Mouse (Mus musculus): ENCODE measurements around the gene Clptm1l.

Clptm1l gene

GRCm38 (mm10) chr13:73603522-73604155 lies at the start of gene Clptm1l:
Gene Clptm1l (plus strand): TSS chr13:73604006.
- peak; percentile 97 for DNase-seq

- DNase-seq = no peak
Measured at GRCm38 (mm10) chr13:73564201-73564600, 39.6 kb upstream of the Clptm1l start.

GRCm38 (mm10) chr13:73575051-73575450 lies 28.8 kb upstream of the Clptm1l start:
- no peak for DNase-seq

- no peak for DNase-seq
Measured at GRCm38 (mm10) chr13:73577277-73577676, 26.5 kb upstream of the Clptm1l start.

GRCm38 (mm10) chr13:73591488-73591887 lies 12.3 kb upstream of the Clptm1l start:
- DNase-seq = no peak

DNA sequence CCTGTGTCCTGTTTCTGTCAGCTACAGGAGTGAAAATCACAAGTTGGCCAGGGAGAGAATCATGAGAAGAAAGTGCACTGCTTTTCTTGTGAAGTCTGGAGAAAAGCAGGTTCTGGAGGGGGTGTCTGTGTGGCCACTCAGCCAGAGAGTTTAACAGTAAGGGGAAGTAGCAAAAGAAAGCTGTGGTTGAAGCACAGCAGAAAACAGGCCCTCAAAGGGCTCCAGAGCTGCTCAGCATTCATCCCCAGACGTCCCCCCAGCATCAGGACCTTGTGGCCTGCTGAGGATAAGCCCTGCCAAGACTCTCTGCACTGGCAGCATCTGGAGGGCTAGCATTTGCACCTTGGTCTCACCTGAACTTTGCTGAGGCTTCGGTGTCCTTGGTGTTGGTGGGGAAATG lies 11.3 kb upstream of the Clptm1l start:
- DNase-seq = no peak

GRCm38 (mm10) chr13:73596276-73596675 lies 7.5 kb upstream of the Clptm1l start:
- DNase-seq = no peak

- DNase-seq = no peak
Measured at GRCm38 (mm10) chr13:73600217-73600616, 3.6 kb upstream of the Clptm1l start.

- peak; percentile 20 for DNase-seq
Measured at GRCm38 (mm10) chr13:73603046-73603445, 760 bp upstream of the Clptm1l start.

- DNase-seq = no peak
Measured at GRCm38 (mm10) chr13:73604156-73604957, 551 bp downstream of the Clptm1l start.

GRCm38 (mm10) chr13:73618406-73618805 lies 14.6 kb downstream of the Clptm1l start:
- no peak for DNase-seq

- DNase-seq = no peak
Measured at GRCm38 (mm10) chr13:73620637-73621036, 16.8 kb downstream of the Clptm1l start.

DNA sequence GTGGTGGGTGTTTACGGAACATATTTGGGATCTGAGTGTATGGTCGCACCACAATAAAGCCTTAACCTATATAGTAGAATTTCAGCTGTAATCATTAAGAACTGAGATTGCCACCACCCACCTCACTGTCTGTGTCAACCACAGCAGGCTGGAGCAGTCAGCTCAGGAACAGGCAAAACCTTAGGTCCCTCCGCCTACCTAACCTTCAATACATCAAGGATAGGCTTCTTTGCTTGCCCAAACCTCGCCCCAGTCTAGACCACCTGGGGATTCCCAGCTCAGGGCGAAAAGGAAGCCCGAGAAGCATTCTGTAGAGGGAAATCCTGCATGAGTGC lies 22.6 kb downstream of the Clptm1l start:
- no peak for DNase-seq

- peak; percentile 24 for DNase-seq
Measured at GRCm38 (mm10) chr13:73626745-73627549, 23.1 kb downstream of the Clptm1l start, which contains the start of gene Tert. Gene Tert (plus strand): TSS chr13:73626911.

DNA sequence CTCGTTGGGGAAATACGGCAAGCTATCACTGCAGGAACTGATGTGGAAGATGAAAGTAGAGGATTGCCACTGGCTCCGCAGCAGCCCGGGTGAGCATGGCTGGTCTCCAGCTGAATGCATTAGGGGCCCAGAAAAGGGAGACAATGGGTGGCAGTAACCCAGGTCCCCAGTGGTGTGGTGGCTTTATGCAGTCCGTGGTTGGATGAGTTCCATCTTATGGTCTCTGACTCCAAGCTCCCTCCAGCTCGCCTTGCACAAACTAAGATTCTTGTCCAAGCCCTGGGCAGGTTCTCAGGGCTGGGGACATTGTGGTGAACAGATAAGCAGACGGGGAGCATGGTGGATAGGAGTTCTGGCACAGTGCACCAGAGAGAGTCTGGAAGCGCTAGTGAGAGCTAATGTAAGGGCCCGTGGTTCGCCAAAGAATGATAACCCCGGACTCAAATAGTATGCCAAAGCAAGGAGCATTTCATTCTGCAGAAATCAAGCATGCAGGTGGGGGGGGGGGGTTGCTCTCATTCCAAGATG lies 24.8 kb downstream of the Clptm1l start:
- DNase-seq = no peak

- DNase-seq = no peak
Measured at GRCm38 (mm10) chr13:73631837-73632236, 28.0 kb downstream of the Clptm1l start.

- DNase-seq = no peak
Measured at GRCm38 (mm10) chr13:73637826-73638225, 34.0 kb downstream of the Clptm1l start.

GRCm38 (mm10) chr13:73641296-73641695 lies 37.5 kb downstream of the Clptm1l start:
- DNase-seq = no peak

DNA sequence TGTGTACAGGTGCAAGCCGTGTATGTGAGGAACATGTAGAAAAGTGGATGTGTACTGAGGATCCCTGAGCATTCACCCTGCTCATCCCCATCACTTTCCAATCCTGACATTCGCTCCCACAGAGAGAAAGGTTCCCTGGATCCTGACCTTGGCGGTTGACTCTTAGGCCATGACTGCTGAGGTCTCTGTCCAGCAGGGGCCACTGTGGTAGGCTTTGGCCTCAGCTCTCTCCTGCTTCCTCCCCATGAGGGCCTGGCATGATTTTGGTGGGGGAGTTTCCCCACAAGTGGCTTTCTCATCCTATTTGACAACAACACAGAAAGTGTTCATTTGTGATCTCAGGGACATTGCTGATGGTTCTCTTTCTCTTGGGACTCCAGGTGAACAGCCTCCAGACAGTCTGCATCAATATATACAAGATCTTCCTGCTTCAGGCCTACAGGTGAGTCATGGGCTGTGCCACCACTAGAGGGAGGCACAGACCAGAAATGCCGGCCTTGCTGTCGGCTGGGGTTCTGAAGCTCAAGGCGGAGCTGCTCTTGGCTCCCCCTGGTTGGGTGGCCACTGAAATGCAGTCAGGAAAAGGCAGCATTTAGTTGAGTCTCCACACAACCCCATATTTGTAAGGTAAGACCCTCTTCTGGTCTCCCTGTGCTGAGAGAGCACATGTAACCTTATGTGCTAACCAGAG lies 42.7 kb downstream of the Clptm1l start:
- DNase-seq = peak; percentile 3

GRCm38 (mm10) chr13:73653266-73653665 lies 49.5 kb downstream of the Clptm1l start:
- no peak for DNase-seq

- no peak for DNase-seq
Measured at GRCm38 (mm10) chr13:73654976-73655375, 51.2 kb downstream of the Clptm1l start.

- no peak for DNase-seq
Measured at GRCm38 (mm10) chr13:73658953-73659352, 55.1 kb downstream of the Clptm1l start.

Data from cerebellum, adult 8-10 months (tissue).